Mouse (Mus musculus) heart, postnatal 36 days (tissue): ENCODE data around the gene Nkx6-1. TPM values are rescaled to one million over a fixed set of nuclear protein-coding genes. Genes with fewer than 3 reads are reported as not detected.

Experiments used
- DNase-seq, 2 experiments: peaks; one replicate each; pipeline ENCODE4 v3.0.0; 2021 to 2022
- intact Hi-C: fragments of 180-260 bp; cut with DNase I; formaldehyde crosslinking; loops from one replicate; pipeline ENCODE4 v1.15.1; 2025
- total RNA-seq, 2 experiments: library from RNA; stranded (reverse); gene quantifications; 2 replicates each; pipeline ENCODE4 v1.2.3; 2021

The Nkx6-1 gene
- total RNA-seq, result under 1 TPM in 1 of 2 experiments, not detected in 1; 0.11 TPM

DNA sequence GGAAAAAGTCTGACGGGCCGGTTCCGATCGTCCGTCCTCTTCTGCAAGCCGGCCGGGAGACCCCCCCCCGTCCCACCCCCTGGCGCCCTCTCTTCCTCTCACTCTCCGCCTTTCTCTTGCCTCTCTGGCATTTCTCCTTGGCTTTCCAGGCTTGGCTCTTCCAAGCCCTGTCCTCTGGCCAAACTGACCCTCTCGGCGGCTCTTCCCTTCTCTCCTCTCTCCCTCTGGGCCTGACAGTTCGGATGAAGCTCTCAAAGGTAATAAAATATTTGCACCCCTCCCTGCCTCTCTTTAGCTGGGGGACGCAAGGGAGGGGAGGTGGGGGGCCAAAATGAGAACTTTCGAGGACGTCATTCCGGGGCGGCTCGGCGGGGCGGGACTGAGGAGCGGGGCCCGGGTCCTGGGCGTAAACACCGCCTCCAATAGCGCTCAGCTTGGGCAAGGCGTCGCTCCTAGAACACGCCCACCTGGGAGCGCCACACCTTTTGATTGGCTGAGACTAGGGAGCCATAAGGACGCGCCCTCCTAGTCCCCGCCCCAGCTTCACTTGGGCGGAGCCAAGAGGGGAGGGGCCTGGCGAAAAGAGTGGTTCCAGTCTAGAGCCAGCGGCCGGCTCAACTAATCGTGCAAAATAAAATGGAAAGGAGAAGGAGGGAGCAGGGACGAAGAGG, at the start of gene Nkx6-1:
Gene Nkx6-1 (minus strand): TSS at position 52 of the 671 bp plus-strand sequence.
- intact Hi-C loops, result loop anchor here (5.0 to 10.0 kb wide), 2 partner anchors 300 to 643 kb away; no protein-coding TSS in a partner anchor
- DNase-seq, result peak; percentile 34

DNA sequence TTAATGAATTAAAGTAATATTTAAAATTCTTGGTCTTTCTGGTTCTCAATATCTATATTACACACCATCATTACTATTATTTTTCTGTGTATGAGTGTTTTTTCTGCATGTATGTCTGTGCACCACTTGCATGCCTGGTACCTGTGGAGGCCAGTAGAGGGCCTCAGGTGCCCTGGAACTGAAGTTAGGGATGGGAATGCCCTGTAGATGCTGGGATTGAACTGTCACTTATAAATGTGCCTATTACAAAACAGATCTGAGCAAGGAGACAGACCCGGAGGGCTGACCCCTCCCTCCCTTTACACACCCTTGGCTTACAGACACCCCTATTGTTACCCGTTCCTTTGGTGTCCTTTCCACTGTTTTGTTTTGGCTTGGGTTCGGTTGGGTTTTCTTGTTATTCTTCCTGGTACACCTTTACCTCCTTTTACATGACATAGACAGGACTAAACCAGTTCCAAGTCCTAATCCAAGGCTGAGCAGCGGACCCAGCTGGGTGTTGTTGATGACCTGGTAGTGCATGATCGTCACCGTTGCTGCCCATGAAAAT, 48.3 kb upstream of the Nkx6-1 start:
- intact Hi-C loops, result no loop called here
- DNase-seq, result no peak

DNA sequence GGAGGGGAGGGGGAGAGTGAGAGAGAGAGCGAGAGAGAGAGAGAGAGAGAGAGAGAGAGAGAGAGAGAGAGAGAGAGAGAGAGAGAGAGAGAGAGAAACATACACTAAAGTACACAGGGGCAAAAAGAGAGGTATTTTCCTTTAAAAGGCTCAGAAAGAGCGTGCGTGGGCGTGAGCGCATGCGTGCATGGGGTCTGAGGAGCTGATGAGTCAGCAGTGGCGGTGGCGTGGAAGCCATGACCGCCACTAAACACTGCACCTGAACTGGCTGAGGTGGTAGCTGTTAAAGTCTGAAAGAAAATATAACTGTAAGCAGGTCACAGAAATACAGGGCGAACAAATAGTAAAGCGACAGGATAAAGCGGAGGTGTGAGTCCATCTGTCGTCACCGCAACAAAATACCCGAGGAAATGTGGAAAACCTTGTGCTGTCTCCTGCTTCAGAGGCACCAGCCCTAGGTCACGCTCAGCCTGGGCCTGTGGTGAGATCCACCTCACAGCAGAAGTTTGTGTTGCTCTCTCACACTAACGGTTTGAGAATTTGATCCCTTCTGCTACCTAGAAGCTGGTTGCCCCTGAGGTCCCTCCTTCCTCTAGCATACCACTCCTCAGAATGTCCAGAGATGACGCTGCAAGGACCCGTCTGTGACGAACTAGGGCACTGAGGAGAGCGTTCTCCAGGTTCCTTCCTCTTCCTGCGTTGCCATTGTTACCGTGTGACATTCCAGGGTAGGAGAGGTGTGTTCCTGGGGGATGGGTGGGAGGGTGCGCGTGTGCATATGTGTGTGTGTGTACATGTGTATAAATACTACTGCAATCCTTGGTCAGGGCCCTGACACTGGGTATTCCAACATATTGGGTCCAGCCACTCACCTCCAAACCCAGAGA, 38.8 kb upstream of the Nkx6-1 start:
- intact Hi-C loops, result no loop called here
- DNase-seq, result peak in 1 of 2 experiments; percentile 6

DNA sequence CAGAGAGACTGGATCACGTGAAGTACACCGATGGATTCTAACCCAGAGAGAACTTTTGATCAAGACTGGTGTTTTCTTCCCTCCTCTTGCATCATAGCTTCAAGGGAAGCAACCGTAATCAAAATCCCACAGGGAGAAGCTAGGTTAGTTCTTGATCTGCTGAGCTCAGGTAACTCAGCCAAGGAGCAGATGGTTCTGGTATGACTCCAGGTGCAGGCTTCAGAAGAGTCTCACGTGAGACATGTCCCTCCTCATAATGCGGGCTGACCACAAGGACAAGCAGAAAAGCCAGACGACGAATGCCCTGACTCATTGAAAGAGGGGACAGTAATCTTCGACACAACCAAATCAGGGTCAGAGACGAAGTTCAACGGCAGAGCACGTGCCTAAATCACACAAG, 37.8 kb upstream of the Nkx6-1 start:
- no peak for DNase-seq
- intact Hi-C loops, result no loop called here

DNA sequence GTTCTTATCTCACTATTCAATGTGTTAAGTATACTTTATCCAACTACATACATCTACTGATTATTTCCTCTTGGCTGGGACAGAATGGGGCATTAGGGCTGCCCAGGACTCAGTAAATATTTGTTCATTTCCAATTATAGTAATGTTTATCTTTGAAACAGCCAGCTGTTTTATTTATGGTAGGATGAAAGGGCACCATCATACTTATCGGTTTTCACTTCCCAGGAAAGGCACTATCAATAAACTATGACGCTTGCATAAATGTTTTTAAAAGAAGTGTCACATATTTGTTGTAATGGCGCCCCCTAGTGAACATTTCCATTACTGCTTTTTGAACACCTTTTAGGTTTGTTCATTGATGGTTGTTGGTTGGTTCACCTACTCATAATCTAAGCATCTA, 35.8 kb upstream of the Nkx6-1 start:
- intact Hi-C loops, result no loop called here

DNA sequence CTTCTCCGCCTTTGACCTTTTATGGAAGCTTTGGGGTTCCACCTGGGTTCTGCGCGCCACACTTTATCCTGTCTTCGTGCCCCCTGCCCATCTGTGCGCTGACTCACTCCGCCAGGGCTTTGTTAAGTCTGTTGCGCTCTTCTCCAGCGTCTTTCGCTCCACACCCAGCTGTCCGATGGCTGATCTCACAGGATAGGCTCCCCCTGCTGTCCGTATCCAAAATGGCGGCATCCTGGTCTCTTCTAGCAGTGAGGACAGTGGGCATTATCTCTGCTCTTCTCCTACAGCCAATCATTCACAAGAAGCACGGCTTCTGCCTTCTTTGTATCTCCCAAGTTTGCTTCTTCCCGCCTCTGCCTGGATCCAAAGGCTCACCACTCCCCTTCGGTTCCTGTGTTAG, 23.8 kb upstream of the Nkx6-1 start:
- DNase-seq, result no peak
- intact Hi-C loops, result no loop called here

More for the DNA sequence above, 35.8 kb upstream of the Nkx6-1 start:
- no peak for DNase-seq

DNA sequence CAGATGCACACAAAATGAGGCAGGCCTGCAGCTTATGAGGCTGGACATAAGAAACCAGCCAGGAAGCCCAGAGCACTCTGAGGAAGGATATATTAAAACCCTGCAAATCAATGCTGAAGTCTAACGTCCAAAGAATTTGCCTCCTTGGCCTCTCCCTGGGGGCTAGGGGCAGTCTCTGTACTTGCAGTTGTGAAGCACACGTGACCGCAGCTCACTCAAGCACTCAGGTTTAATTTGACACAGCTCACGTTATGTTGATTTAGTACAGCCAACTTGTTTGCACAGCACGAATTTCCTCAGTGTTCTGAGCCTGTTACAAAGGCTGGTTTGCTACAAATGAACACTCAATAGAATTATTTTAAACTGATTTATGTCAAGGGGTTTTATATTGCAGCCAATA, 18.5 kb upstream of the Nkx6-1 start:
- intact Hi-C loops, result no loop called here
- DNase-seq, result no peak

DNA sequence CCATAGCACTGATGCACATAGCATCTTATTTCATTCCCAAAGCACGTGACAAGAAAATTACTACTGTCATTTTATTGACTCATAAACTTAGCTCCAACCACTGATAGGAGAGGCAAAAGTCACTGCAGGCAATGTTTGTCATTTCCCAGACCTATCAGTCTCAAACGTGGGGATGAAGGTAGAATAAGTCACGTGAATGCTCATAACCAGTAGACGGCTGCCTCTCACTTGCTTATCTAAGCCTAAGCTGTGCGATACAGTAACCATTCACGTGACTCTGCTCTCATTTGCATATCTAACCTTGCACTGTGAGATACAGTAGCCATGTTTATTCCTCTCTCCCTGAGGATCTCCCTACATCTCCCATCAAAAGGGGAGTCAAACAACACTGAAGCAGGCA, 15.5 kb upstream of the Nkx6-1 start:
- no peak for DNase-seq
- intact Hi-C loops, result no loop called here

DNA sequence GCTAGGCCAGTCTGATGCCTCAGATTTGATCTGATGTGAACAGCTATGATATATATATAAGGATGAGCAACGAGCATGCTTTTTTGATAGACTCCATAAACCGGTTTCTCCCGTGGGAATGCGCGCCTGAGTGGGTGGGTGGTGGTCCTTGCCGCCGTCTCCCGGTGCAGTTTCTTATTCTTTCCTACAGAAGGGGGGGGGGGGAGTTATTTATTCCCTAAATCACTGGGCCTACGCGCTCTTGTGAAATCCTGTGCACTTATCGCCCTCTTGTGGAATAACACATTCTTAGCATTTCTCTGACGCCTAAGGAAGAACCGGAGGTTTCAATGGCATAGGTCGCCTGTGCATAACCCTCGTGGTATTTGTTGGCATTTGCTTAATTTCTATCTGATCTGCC, 4.6 kb upstream of the Nkx6-1 start:
- no peak for DNase-seq
- intact Hi-C loops, result loop anchor here (2.0 to 10.0 kb wide), 3 partner anchors 305 to 751 kb away; no protein-coding TSS in a partner anchor

DNA sequence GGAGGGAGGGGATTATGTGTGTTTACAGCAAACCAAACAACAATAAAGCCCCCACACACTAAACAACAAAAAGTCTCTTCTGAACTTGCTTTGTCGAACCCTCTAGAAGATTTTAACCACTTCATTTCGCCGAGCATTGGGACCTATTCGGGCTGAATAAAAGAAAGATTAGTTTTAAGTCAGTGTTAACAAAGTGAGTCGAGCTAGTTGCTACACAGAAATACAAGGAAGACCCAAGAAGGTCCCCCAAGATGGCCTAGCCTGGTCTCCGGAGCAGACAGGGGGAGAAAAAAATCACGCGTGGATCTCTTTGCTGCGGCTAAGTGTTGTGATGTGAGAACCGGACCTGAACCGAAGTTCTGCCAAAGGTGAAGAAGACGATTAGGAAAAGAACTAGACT, 3.7 kb upstream of the Nkx6-1 start:
- intact Hi-C loops, result loop anchor here (2.0 to 10.0 kb wide), 3 partner anchors 304 to 750 kb away; no protein-coding TSS in a partner anchor
- DNase-seq, result no peak

DNA sequence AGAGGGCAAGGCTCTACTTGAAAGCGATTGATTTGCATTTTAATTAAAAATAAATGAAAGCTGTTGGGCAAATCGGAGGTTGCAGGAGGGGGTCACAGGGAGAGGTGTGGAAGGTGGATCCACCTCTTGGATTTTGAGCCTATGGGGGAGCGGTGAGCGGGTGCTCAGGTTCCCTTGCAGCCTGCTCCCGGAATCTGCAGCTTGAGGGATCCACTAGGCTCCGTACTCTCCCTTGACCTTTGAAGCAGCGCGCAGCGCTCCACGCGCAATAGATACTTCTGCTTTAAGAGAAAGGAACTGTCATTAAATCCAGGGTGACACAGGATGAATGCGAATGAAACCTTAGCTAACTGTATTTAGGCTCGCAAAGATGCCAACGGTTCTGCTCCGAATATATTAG, 3.2 kb upstream of the Nkx6-1 start:
- no peak for DNase-seq
- intact Hi-C loops, result loop anchor here (2.0 to 10.0 kb wide), 3 partner anchors 303 to 749 kb away; no protein-coding TSS in a partner anchor

DNA sequence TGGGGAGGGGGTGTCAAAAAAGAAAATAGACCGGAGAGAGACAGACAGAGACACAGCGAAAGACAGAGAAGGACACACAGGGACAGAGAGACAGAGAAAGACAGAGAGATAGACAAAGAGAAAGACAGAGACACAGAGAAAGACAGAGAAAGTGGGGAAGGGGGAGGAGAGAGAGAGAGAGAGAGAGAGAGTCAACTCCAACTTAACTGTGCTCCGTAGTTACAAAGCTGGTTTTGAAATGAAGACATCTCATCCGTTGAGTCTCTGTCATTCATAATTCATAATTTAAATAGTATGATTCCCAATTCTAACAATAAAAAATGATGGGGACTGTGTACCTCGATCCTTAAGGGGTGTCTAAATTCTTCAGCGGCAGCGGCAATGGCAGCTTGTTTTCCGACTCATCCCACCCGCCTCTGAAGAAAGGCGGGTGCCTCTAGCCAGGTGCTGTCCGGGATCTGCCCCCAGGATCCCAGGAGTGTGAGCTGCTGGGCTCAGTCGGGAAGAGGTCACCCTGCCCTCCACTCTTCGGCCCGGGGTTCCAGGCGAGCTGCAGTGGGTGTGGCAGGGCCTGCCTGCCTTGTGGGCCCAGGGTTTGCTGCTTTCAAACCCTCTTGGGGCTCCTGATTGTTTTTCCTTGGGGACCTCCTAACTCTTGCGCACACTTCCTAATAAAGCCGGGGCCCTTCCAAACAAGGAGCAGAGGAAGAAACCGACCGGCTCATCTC, 2.6 kb upstream of the Nkx6-1 start:
- intact Hi-C loops, result loop anchor here (5.0 to 10.0 kb wide), 2 partner anchors 303 to 645 kb away; no protein-coding TSS in a partner anchor

DNA sequence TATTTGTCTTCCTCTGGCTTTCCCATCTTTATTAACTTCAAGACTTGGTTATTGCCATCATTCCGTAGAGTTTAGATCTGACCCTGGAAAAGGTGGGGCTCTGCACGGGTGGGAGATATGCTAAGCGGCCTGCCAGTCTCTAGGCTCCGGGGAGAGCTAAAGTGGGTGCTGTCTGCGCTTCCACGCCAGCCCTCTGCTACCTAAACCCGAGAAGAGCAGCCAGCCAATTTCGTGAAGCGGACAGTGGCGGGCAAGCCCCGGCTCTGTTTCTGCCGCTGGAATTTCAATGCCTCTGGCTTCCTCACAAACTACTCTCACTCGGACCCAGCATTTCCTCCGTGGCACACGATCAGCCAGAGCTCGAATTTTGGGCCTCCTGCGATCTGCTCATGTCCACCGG, 1.9 kb upstream of the Nkx6-1 start:
- intact Hi-C loops, result loop anchor here (5.0 to 10.0 kb wide), 2 partner anchors 302 to 644 kb away; no protein-coding TSS in a partner anchor
- no peak for DNase-seq

More for the DNA sequence above, 2.6 kb upstream of the Nkx6-1 start:
- no peak for DNase-seq

DNA sequence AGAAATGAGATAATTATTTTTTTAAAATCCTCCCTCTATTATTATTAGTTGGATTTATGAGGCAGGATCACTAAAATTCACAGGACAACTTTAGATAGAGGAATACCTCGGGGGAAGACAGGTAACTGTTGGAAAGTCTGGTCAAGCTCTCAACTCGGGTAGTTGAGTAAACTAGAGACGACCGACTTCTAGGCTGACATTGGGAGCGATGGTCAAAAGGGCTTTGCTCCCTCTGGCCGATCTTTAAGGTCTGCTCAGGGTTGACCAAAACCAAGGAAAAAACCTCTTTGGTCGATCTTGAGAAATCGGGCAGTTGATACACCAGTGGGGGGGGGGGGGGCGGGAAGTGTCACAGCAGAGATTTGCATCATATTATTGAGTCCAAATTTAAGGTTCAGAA, 1.3 kb upstream of the Nkx6-1 start:
- intact Hi-C loops, result loop anchor here (5.0 to 10.0 kb wide), 2 partner anchors 301 to 644 kb away; no protein-coding TSS in a partner anchor
- DNase-seq, result no peak

DNA sequence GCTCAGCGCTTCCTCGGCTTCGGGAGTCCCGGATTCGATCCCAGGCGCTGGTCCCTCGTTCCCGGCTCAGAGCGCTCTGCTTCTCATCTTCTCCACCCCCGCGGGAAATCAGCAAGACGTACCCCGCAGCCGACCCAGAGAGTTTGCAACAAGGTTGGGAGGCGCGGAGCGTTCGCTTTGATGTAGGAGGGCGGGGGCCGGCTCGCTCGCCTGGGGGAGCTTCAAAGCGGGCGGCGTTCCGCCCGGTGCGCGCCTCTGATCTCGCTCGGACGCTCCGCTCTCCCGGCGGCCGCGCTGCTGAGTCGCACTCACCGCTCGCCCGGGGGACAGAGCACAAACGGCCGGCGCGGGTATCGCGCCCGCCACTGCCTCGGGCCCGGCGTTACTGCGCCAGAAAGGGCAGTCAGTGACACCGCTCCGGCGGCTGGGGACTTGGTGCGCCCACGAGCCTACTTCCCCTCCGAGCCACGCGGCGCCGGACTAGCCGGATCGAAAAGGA, 324 bp downstream of the Nkx6-1 start:
- intact Hi-C loops, result loop anchor here (10.0 kb wide), 1 partner anchor 300 kb away; no protein-coding TSS in a partner anchor
- no peak for DNase-seq

DNA sequence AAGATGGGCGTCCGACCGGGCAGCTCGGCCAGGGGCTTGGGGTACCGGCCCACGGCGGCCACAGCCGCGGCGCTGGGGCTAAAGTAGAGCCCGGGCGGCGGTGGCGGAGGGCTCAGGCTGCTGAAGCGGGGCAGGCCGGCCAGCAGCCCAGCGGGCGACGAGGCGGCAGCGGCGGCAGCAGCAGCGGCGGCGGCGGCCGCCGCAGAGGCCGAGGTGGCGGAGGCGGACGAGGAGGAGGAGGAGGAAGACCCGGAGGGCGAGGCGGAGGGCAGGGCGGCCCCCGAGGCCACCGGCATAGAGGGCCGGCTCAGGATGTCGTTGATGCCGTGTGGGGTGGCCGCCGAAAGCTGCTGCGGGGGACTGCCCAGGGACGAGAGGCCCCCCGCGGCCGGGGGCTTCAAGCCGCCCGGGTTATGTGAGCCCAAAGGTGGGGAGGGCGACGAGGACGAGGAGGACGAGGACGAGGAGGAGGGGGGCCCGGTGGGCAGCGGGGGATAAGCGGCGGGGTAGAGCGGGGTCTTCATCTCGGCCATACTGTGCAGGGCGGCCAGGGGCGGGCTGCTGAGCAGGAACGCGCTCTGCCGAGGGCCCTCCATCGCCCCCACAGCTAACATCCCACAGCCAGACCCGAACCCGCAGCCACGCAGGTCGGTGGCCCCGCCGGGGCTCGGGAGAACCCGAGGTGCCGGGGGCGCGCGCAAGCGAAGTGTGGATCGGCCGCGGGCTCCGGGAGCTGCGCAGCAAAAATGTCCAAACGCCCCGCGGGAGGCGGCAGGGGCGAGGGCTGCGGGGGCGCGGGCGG, 974 bp downstream of the Nkx6-1 start:
- intact Hi-C loops, result loop anchor here (10.0 kb wide), 1 partner anchor 299 kb away; no protein-coding TSS in a partner anchor
- DNase-seq, result no peak

DNA sequence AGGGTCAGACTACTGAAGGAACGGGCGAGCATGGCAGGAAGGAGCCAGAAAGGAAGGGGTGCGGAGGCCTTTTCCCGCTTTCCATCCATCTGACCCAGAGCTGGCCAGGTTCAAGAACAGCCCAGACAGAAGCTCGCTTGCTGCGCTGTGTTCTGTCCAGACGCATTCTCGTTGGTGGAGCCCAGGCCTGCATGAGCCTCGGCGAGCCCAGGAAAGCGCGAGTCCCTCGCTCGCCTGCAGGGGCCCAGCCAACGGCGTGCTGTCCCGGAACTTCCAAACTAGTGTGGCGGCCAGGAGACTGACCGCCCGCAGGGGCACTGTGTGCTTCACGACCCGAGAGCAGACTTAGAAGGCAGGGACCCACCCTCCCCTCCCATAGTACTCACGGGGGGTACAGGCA, 1.6 kb downstream of the Nkx6-1 start:
- DNase-seq, result peak in 1 of 2 experiments; percentile 20
- intact Hi-C loops, result loop anchor here (10.0 kb wide), 1 partner anchor 298 kb away; no protein-coding TSS in a partner anchor

DNA sequence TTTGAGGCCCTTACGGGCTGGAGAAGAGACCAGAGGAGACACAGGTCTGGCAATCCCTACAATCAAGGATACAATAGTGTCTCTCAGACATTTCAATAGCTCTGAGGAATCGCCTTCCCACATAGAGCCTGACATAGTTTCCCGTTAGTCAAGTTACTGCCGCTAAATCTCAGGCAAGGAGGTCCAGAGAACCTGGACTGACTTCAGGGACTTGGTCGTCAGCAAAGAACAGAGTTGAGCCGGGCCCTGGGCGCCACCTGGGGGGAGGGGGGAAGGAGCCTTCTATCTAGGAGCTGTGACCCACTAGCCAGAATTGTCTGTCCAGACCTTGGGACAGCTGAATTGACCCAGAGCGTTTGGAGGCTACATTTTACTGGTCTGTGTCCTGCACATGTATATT, 2.3 kb downstream of the Nkx6-1 start:
- DNase-seq, result no peak
- intact Hi-C loops, result loop anchor here (10.0 kb wide), 1 partner anchor 298 kb away; no protein-coding TSS in a partner anchor
